Mouse (Mus musculus): ENCODE results near the gene Fkbp1a. TPM values are rescaled to one million over a fixed set of nuclear protein-coding genes. Genes with fewer than 3 reads are reported as not detected.

Gene Fkbp1a
- total RNA-seq, 2 experiments from 2014 or later: 23.9 to 152 TPM

DNA sequence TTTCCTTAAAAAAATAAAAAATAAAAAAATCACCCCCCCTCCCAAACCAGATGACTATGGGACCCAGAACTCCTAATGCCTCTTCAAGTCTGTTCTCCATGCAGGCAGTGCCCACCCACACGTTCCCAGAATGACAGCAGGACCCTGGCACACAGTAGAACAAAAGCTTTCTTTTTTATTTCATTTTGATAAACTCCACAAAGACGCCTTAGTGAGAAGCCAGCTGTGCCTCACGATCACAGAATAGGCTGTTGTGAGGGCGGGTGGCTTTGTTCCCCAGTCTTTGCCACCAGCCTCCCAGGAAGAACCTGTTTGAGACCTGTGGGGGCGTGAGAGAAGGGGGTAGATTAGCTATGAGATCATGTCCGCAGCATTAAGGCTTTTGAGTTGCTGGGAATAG, 2.4 kb downstream of the Fkbp1a start:
- no peak for ATAC-seq (replicated peaks; ENCODE audit: poor library complexity)

DNA sequence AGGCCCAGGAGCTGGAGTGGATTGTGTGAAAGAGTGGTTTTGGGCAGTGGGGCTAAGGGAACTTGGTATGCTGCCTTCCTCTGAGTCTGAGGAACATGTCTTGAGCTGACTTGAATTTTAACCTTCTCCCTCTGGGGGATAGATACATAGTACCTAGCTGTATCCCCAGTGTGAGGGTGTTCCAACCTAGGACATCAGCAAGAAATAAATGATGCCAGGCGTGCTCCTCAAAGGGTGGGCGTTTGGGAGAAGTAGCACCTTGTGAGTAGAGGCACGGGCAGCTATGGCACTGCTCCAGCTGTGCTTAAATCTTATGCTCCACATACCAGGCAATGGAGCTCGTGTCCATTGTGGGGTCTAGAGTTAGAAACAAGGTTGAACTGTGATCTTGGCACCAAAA, 4.3 kb downstream of the Fkbp1a start:
- no peak for ATAC-seq (replicated peaks; ENCODE audit: poor library complexity)

DNA sequence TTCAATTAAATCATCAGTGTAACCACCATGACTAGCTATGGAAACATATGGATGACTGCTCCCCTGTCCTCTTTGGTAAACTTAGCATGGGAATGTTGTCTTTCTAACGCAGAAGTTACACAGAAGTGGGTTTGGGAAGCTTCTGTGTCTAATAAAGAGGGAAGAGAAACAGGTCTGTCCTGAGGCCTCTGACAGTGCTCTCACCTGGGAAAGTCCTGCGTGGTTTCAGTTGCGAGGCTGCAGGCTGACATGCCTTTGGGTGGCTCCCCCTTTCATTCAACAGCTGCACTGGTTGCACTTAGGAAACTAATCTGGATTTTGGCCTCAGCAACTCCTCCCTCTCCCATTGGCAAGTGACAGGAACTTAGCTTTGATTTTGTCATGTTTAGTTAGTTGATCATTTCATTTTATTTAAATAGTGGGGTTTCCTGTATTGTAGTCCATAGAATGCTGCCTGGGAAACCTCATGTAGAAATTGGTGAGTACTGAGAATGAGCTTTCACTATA, 7.4 kb downstream of the Fkbp1a start:
- no peak for ATAC-seq (replicated peaks; ENCODE audit: poor library complexity)

DNA sequence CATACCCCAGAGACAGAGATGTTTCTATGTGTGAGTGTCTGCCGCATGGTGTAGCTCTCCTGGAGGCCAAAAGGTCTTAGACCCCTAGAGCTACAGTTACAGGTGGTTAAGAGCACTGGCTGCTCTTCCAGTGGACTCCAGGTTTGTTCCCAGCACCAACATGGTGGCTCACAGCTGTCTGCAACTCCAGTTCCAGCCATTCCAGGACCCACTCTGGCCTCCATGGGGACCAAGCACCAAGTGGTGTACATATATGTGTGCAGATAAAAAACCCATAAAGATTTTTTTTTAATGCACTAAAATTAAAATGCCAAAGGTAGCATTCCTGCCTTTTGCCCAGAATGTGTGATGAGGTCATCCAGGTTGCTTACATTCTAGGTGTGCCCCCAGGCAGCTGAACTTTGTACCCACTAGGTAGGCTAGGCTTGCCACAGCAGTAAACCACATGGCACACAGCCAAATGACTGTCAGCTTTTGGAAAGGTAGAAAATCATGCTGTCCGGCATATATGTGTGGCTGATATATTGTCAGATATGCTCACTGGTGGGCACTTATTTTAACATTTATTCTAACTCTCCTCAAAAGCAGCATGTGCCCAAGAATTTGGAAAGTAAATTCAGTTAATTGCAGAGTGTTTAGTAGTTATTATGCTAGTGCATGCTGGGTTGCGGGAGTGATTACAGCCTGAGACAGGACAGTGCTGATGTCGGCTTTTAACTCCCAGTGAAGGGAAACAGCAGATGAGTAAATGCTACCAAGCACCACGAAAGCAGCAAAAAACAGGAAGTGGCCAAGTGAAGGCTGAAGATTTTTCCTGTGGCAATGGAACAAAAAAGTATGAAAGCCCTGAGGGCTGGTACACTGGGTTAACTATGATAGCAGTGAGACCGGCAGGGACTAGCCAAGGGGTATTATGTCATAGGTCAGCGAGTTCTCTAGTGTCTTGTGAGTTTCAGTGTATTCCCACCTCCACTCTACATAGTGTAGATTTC, 20.9 kb downstream of the Fkbp1a start:
- ATAC-seq (replicated peaks; ENCODE audit: poor library complexity): peak; percentile 75

DNA sequence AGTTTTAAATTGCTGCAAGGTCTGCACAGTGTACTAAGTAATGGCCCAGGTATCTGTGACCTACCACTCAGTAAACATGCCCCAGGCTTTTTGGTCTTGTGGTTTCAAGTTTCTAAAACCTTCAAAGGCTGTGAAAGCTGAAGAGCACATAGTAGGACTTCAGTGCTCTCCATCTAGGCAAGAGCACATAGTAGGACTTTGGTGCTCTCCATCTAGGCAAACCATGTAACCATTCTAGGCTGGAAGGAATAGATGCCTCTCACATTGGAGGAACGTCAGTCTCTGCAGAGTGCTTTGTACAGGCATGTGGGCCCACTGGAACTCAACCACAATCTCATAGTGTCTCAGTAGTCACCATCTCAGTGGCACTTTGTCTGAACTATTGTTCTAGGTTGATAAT, 21.7 kb downstream of the Fkbp1a start:
- ATAC-seq (replicated peaks; ENCODE audit: poor library complexity): no peak

DNA sequence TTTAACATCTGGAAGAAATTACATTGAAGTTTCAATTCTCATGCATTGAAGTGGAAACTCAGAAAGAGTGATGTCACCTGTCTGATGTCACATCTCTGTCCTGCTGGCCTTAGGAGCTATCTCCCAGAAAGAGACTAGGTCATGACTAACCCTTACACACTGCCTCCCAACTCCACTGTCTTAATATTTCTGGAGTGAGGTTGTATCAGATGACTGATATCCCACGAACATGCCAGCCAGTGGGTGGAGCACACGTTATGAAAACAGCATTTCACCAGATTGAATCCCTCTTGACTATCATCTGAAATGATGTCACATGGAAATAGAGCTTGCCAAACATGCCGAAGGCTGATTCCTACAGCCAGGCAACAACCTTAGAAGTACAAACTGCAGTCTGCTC, 22.7 kb downstream of the Fkbp1a start:
- ATAC-seq (replicated peaks; ENCODE audit: poor library complexity): no peak

DNA sequence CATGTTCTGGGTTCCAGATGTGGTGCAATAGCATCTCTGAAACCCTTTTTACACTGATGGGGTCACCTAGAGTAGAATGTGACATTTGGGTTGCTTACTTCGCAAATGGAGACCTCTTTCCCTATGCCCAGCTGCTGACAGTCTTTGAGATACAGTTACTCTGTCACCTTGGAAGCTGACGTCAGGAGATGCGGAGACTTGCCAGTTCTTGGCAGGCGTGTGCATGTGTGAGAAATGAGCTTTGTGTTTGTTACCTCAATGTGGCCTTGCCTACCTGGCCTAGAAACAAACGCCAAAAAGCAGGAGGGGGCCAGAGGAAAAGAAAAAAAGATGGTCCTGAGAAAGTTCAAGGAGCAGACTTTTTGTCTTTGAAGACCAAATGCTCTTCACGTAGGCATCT, 24.6 kb downstream of the Fkbp1a start:
- ATAC-seq (replicated peaks; ENCODE audit: poor library complexity): no peak

DNA sequence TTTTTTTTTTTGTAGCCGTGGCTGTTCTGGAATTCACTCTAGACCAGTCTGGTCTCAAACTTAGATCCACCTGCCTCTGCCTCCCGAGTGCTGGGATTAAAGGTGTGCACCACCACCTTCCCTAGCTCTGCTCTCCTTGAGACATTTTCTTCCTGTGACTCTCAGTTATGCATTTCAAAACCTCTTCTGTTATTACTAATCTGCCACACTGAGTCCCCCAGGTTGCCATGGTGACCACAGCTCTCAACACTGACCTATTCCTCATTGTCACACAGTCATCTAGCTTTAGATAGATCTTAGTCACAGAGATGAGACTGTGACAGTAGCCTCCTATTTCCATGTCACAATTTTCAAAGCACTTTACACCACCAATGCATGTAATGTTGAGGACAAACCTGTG, 27.2 kb downstream of the Fkbp1a start:
- ATAC-seq (replicated peaks; ENCODE audit: poor library complexity): 0 out of 2 replicates have a peak, but pooled peaks have one; percentile 22

DNA sequence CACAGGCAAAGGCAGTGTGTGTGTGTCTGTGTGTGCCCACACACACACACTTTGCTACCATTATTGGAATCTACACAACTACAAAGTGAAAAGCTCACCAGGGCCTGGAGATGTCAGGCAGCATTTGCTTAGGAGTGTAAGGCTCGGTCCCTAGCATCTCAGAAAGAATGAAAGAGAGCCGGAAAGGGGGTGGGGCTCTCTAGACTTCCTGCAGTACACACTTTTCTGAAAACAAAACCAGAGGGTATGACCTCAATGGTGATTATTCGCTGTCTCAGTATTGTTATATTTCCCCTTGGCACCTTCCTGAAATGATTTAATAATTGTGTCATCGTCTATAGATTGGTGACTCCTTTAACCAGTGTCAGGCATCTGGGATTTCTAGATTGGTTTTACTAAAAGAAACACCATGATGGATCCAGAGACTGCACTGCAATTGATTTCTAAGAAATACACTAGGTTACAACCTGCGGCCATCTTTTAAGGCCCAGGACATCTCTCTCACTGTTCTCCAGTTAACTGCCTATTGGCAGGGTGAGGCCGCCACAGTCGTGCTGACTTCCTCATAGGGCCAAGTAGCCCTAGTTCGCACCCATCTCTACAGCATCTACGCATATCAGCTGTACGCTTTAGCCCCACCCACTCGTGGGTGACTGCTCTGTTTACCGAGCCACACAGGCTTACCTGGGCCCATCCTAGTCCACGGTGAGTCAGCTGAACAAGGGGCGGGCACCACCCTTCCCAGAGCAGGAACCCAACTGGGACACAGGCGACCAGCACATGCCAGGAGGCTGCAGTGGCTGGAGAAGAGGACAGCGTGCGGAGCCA, 29.8 kb downstream of the Fkbp1a start, which contains the start of gene Sdcbp2:
TSS of gene Sdcbp2 (plus strand) at position 750 of the 828 bp plus-strand sequence.
- no peak for ATAC-seq (replicated peaks; ENCODE audit: poor library complexity)

DNA sequence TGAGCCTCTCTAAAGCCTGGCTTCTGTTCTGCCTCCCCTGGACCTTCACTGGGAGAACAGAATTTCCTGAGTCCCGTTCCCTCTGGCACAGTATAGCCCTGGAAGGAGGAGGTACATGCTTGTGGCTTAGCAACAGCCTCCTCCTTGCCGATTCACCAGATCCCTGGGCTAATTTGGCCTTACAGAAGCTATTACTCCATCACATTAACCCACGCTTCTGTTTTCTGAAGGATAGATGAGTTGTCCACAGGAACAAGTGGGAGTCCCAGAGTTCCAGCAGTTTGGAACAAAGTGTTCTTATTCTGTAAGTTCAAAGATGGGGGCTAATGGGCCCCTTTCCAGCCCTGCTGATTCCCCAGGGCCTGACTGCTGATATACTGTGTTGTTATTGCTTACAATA, 31.4 kb downstream of the Fkbp1a start:
- ATAC-seq (replicated peaks; ENCODE audit: poor library complexity): no peak

DNA sequence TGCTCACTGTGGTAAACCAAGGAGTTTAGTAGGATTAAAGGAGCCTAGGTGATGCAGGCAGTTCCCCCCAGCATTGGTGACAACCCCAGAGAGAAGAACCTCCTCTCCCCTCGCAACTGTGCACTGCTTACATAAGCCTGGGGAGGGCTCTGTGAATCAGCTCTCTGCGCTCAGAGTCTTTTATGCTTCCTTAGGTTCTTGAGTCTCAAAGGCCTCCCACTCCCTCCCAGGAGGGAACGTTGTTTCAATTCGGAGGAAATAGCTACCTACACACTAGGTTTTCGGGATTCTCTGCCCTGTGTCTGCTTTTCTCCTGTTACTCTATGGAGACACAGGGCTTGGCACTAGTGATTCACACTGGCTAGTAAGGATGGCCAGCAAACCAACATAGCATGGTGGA, 32.3 kb downstream of the Fkbp1a start:
- ATAC-seq (replicated peaks; ENCODE audit: poor library complexity): no peak

DNA sequence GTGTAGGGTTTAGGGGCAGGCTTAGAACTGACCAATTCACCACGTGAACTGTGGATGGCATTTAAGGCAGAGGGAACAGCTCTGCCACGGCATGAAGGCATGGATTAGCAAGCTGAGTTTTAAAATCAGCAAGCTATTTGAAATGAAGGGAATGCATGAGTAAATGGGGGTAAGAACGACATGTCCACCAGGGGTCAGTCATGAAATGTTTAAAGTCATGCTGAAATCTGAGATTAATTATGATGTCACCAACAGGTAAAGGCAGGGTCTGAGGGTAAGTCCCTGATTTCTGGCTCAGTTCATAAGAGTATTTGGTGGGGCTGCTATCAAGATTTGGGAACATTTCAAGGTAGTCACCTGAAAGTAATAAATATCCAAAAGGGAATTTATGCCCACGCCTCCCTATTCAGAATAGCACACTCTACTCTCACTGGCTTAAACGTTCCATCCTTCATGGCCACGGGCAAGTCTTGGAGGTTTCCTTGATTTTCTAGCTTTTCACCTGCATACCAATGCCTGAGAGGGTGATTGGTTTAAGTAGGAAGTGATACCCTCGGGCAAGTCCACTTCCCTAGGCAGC, 32.9 kb downstream of the Fkbp1a start:
- ATAC-seq (replicated peaks; ENCODE audit: poor library complexity): peak; percentile 54

DNA sequence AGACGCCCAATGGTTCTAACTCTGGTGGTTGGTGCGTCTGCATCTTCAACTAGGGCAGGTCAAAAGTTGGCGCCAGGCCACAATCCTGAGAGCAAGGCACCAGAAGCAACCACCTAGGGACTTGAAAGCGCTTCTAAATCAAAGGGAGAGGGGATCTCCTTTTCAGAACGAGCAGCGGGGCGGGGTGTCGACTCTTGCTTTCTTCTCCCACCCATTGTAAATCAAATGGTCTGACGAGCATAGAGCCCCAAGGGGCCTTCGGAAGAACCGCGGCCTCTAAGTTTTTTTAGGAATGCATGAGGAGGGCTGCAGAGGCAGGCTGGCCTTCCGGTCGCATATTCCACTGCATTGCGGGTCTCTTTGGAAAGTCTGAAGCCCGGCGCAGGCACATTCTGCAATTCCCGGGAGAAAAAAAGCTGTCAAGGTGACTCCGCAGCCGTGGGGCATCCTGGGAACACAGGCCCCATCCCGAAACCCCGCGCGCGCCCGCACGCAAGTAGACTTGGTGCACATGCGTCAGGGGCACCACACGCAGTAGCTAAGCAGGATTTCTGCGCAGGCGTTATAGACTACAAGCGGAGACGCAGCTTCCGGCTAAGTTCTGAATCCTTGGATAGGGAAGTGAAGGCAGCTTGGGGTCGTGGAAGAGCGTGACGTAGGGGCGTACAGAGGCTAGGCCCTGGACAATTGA, 33.6 kb downstream of the Fkbp1a start:
- ATAC-seq (replicated peaks; ENCODE audit: poor library complexity): peak; percentile 88

DNA sequence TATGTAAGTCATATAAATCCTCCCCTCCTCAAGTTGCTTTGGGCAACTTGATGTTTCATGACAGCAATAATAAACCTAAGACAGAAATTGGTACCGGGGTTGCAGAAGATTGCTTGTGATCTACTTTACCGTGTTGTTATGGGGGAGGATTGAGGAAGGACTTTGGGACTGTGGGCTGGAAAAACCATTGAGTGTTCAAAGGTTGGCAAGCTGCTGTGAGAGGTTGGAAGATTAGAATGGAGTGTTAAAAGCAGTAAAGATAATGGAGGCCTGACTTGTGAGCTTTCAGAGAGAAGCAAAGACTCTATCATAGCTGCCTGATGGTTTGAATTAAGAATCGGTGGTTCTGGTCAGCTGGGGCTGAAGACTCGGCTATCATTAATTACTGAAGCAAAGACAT, 36.9 kb downstream of the Fkbp1a start:
- no peak for ATAC-seq (replicated peaks; ENCODE audit: poor library complexity)

DNA sequence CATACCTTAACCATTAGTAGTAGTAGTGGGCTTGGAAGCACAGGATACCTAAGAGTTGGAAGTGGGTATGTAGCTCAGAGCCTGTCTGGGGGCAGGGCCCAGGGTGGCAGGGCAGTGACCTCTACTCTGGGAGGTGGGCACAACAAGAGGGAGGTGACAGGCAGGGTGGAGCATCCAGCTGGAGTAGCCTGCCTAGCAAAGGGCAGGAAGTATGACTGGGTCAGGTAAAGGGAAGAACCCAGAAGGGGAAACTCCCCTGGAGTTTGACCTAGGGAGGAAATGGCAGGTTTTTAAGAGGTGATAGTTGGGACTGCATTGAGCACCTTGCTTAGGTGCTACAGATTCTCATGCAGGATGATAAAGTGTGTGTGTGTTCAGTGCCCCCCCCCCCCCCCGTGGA, 38.7 kb downstream of the Fkbp1a start:
- no peak for ATAC-seq (replicated peaks; ENCODE audit: poor library complexity)

DNA sequence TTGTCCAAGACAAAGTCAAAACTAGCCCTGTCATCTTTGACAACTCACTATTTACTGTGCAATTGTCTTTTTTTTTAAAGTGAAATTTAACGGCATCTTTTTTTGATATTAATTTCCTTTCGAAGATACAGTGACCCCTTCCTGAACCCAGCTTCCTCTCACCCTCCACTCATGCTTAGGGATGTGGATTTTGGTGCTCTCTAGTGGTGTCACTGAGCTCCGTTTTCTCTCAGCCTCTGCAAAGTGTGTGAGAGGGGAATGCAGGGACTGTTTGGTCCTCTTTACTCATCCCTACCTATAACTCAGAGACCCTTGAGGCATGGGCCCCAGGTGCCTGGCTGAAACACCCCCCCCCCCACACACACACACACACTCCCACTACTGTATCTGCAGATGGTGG, 43.7 kb downstream of the Fkbp1a start:
- ATAC-seq (replicated peaks; ENCODE audit: poor library complexity): no peak

DNA sequence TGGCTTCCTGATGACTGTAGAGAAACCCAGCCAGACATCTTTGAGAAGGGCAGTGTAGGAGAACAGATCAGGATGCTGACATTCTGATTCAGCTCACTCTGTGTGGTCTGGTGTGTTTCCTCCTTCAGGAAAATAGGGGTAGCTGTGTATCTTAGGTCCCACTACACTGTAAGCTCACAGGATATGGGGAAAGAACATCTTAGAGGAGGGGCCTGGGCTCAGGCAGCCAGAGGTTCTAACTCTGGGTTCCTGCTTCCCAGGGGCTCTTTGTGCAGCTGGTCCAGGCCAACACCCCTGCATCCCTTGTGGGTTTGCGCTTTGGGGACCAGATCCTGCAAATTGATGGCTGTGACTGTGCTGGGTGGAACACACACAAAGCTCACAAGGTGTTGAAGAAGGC, 44.5 kb downstream of the Fkbp1a start:
- peak; percentile 56 for ATAC-seq (replicated peaks; ENCODE audit: poor library complexity)

DNA sequence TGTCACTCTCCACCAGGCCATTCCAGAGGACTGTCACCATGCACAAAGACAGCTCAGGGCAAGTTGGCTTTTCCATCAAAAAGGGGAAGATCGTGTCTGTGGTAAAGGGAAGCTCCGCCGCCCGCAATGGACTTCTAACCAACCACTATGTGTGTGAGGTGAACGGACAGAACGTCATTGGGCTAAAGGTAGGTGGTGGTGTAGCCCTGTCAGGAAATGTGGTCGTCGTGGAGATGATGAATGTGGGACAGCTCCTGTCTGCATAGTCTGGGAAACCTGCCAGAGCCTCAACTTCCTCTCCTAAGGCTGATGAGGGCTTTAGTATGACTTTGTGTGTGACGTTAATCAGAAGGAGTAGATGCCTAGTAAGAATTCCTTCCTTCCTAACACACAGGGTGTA, 45.0 kb downstream of the Fkbp1a start:
- ATAC-seq (replicated peaks; ENCODE audit: poor library complexity): peak; percentile 83

DNA sequence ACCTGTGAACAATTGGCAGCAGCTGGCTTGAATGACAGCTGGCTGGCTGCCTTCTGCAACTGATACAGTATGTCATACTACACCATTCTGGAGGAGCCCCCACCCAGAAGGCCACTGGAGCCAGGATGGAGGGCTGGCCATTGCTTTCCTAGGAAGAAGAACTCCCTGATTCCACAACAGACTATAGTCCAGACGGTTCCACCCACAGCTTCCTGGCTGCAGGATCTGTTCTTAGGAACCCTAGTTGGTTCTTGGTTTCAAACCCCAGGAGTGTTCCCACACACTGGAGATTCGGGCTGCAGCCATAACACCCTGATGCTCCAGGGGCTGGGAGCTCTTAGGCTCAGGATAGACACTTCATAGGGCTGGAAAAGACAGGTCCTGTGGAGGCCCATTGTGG, 55.8 kb downstream of the Fkbp1a start:
- ATAC-seq (replicated peaks; ENCODE audit: poor library complexity): no peak

DNA sequence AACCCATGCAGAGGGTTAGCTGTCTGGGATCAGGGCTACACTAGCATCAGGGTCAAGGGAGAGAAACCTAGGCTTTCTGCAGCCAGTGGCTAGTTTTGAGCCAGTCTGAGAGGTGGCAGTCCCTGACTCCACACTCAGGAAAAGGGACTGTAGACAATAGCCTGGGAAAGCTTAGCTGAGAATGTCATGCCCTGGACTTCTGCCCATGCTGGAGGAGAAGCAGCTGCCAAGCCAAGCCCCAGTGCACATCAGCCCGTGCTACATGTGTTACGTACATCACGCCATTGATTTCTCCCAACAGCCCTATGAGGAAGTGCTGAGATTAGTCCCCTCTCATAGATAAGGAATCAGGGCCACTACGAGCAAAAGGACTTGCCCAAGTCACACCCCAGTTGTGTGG, 59.8 kb downstream of the Fkbp1a start:
- ATAC-seq (replicated peaks; ENCODE audit: poor library complexity): no peak

DNA sequence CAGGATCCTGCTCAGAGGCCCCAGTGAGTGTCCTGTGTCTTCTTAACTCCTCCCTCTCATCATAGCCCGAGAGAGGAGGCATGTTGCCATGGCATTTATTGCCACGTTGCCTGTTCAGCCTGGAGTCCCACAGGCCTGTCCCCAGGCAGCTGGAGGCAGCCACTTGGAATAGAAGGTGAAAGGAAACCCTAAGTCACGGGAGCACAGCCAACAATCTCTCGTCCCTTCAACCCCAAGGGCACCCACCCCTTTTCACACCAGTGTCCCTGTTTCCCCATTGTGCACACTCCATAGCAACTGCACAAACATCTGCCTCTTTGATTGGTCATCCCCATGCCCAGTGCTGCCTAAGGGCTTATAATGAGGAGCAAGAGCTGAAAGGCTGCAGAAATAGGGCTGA, 61.3 kb downstream of the Fkbp1a start:
- ATAC-seq (replicated peaks; ENCODE audit: poor library complexity): no peak

Measured in megakaryocyte progenitor cell, adult 5-6 weeks (primary cell).